Mouse (Mus musculus) MEL (cell line): ENCODE measurements around the gene Syne2.

ENCODE experiments used
- CTCF ChIP-seq, 3 experiments: IDR thresholded peaks in 2 of 3; conservative IDR thresholded peaks in 1 of 3; 2 replicates each; pipeline ENCODE4 v1.5.1; 2011 to 2012; ENCODE audit warnings: low read length in 3 of 3, low read depth in 2 of 3, mild to moderate bottlenecking in 2 of 3, improper control_type of control experiment in 1 of 3, inconsistent platforms in 1 of 3, mixed read lengths in 1 of 3, moderate library complexity in 1 of 3; ENCODE audit not compliant: control insufficient read depth in 1 of 3, insufficient read depth in 1 of 3, poor library complexity in 1 of 3, severe bottlenecking in 1 of 3
- ELF1 ChIP-seq: IDR thresholded peaks from 2 replicates; pipeline ENCODE4 v1.6.1; 2014; ENCODE audit warnings: low read depth, mild to moderate bottlenecking, inconsistent platforms, low read length, improper control_type of control experiment, moderate library complexity
- KAT2A ChIP-seq: conservative IDR thresholded peaks from 2 replicates; pipeline ENCODE4 v1.6.1; 2012; ENCODE audit warnings: low read depth, low read length, improper control_type of control experiment, inconsistent platforms
- MEF2A ChIP-seq: IDR thresholded peaks from 2 replicates; pipeline ENCODE4 v1.6.1; 2014; ENCODE audit warnings: low read depth, mild to moderate bottlenecking, inconsistent platforms, low read length, improper control_type of control experiment; ENCODE audit not compliant: poor library complexity, insufficient replicate concordance, severe bottlenecking; ENCODE audit errors: extremely low read depth
- POLR2A ChIP-seq, 2 experiments: IDR thresholded peaks; 2 replicates each; pipeline ENCODE4 v1.6.1; 2011 to 2012; ENCODE audit warnings: low read length in 2 of 2, mild to moderate bottlenecking in 2 of 2, control low read depth in 1 of 2, improper control_type of control experiment in 1 of 2, low read depth in 1 of 2, moderate library complexity in 1 of 2; ENCODE audit not compliant: control insufficient read depth in 1 of 2, insufficient read depth in 1 of 2, poor library complexity in 1 of 2
- USF1 ChIP-seq: IDR thresholded peaks from 2 replicates; pipeline ENCODE4 v1.6.1; 2014; ENCODE audit warnings: low read depth, mild to moderate bottlenecking, inconsistent platforms, low read length, improper control_type of control experiment, moderate library complexity
- ZNF384 ChIP-seq: IDR thresholded peaks from 2 replicates; pipeline ENCODE4 v1.6.1; 2012; ENCODE audit warnings: low read depth, mild to moderate bottlenecking, inconsistent platforms, low read length, improper control_type of control experiment

- TF ChIP-seq CTCF (IDR thresholded peaks at IDR 0.05 in 2 of 3, conservative IDR thresholded peaks at IDR 0.05 in 1 of 3; ENCODE audit: control insufficient read depth in 1 of 3, insufficient read depth in 1 of 3, low read depth in 2 of 3, low read length in 3 of 3, poor library complexity in 1 of 3, severe bottlenecking in 1 of 3) (no peak), POLR2A (IDR thresholded peaks at IDR 0.05; ENCODE audit: control insufficient read depth in 1 of 2, insufficient read depth in 1 of 2, low read depth in 1 of 2, low read length in 2 of 2, poor library complexity in 1 of 2) (no peak), KAT2A (no peak), ELF1 (no peak), MEF2A (no peak), ZNF384 (no peak), USF1 (no peak)
These were observed 313.0 kb downstream of the Syne2 start for GRCm38 (mm10) chr12:76130891-76131290.
